Mouse (Mus musculus) limb, embryonic 15.5 days (tissue): ENCODE measurements around the gene Cdcp2. TPM values are rescaled to one million over a fixed set of nuclear protein-coding genes. Genes with fewer than 3 reads are reported as not detected.

Source experiments
- ATAC-seq: fragments of 200-750 bp; cut with Nextera tagmentation; 2 replicates; pipeline ENCODE4 v1.8.0; 2017; ENCODE audit warnings: low read depth, moderate TSS enrichment; ENCODE audit not compliant: insufficient number of reproducible peaks, low FRiP score, low TSS enrichment
- H3K27ac ChIP-seq: fragments of 300-500 bp; sonication (generic); 2 replicates; pipeline ENCODE4 v1.5.1; 2015; ENCODE audit warnings: moderate library complexity, mild to moderate bottlenecking, inconsistent platforms
- H3K27me3 ChIP-seq: fragments of 300-500 bp; sonication (generic); 2 replicates; pipeline ENCODE4 v1.6.1; 2015; ENCODE audit warnings: inconsistent platforms
- H3K36me3 ChIP-seq: fragments of 300-500 bp; sonication (generic); 2 replicates; pipeline ENCODE4 v1.6.1; 2015; ENCODE audit warnings: inconsistent platforms
- H3K4me1 ChIP-seq: fragments of 300-500 bp; sonication (generic); 2 replicates; pipeline ENCODE4 v1.6.1; 2015; ENCODE audit warnings: inconsistent platforms
- H3K4me2 ChIP-seq: fragments of 300-500 bp; sonication (generic); 2 replicates; pipeline ENCODE4 v1.6.1; 2015; ENCODE audit warnings: mild to moderate bottlenecking, inconsistent platforms
- H3K4me3 ChIP-seq: fragments of 300-500 bp; sonication (generic); 2 replicates; pipeline ENCODE4 v1.5.1; 2015; ENCODE audit warnings: mild to moderate bottlenecking, inconsistent platforms
- H3K9ac ChIP-seq: fragments of 300-500 bp; sonication (generic); 2 replicates; pipeline ENCODE4 v1.6.1; 2015; ENCODE audit warnings: inconsistent platforms
- H3K9me3 ChIP-seq: fragments of 300-500 bp; sonication (generic); 2 replicates; pipeline ENCODE4 v1.6.1; 2016; ENCODE audit warnings: inconsistent platforms
- WGBS: fragments of 180-500 bp; shearing (Covaris S2); methylation state at CpG from one replicate; pipeline ENCODE4 v1.1.7; 2015; 5-methylcytosine and 5-hydroxymethylcytosine counted together
- polyA plus RNA-seq: library from polyadenylated mRNA; unstranded; fragments of >200 nt; fragmentation: Nextera tagmentation; extraction: Ambion mirVana; gene quantifications from 2 replicates; pipeline ENCODE4 v1.2.1, GENCODE M21; 2015

Gene Cdcp2
- polyA plus RNA-seq, 1 experiment from 2014 or later = not detected

DNA sequence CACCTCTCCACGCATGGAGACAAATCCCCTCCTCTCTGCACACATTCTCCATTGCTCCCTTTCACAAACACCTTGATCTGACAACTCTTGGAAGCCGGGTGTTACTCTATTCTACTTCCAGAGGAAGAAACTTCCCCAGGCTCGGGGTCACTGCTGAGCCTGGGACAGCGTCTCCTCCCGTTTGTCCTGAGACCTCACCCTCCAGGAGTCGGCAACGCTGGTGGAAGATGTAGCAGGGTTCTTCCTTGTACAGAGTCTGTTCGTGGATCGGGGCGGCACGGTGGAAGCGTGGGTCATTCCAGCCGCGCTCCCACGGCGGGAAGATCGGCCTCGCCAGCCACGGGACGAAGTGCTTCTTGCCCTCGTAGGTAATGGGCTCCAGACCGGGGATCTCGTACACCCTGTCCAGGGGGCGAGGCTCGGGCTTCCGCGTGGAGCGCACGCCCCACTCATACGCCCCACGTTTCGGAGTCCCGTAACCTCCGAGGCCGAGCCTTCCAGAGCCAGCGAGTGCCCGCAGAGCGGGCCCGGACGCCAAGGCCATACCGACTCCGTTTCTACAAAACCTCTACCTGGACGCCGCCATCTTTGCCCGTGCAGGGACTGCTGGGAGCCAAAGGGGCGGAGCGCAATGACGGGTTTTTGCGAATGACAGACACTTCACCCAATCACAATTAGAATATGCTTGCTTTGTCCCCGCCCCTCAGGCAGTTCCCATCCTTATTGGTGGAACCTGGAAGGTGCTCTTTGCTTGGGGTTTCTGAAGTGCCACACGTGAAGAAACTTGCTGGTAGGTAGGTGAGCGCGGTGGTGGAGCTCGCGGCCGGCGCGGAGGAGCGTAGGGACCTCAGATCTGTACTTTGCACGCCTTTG is 30.2 kb upstream of the Cdcp2 start, which contains the start of the genes Mrpl37 and Cyb5rl:
TSS of gene Mrpl37 (minus strand) at position 617 of the 873 bp plus-strand sequence.
TSS of gene Cyb5rl (plus strand) at position 737 of the 873 bp plus-strand sequence.
- peak; percentile 95 for ATAC-seq
- H3K9ac ChIP-seq = peak within 1 kb of the TSS; percentile 76
- peak within 1 kb of the TSS; percentile 74 for H3K27ac ChIP-seq
- peak within 1 kb of the TSS; percentile 96 for H3K4me2 ChIP-seq
- WGBS = under 1% methylated on average over 60 of the region's 60 CpGs
- peak within 1 kb of the TSS; percentile 86 for H3K4me3 ChIP-seq
- H3K27me3 ChIP-seq = no peaks in the 10 kb centered on the region
- peaks cover 19% of the 10 kb centered on the region for H3K4me1 ChIP-seq
- H3K9me3 ChIP-seq = no peaks in the 10 kb centered on the region
- peaks cover 34% of the 10 kb centered on the region for H3K36me3 ChIP-seq

DNA sequence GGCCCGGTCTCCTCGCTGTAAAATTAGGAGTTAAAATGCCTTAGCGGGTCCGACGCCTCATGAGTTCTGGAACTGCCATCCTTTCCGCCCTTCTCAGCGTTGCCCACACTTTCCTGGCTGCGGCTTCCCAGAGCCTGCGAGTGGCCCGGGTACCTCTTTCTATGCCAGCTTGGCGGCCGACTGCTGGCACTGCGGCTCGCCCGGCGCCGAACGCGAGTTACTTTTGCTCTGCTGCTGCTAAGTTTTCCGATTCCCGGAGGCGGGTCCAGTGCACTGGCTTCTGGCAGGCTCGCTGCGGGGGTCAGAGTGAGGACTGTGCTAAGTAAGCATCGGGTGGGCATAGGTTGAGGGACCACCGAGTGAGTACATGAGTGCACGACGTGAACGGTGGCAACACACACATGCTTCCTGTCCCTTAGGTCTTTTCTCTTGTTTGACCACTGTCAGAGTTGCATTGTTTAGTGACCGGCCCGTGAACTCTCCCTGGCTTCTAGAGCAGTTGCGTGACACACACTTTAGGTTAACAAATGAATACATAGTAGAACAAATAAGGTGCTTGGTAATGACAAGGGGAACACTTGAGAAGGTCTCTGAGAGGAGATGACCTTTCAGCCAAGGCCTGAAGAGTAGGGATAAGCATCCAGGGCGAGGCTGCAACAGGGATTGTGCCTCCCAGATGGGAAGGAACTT is 29.4 kb upstream of the Cdcp2 start:
- no peaks in the 10 kb centered on the region for H3K9me3 ChIP-seq
- H3K4me1 ChIP-seq = peaks cover 19% of the 10 kb centered on the region
- no peak for ATAC-seq
- H3K9ac ChIP-seq = peak overlapping the region; percentile 76
- WGBS = 6% methylated on average over 33 of the region's 33 CpGs
- H3K36me3 ChIP-seq = peaks cover 27% of the 10 kb centered on the region
- H3K27ac ChIP-seq = peak overlapping the region; percentile 39; the same call in 1 of the 2 replicates
- H3K4me3 ChIP-seq = peak overlapping the region; percentile 86
- H3K27me3 ChIP-seq = no peaks in the 10 kb centered on the region
- H3K4me2 ChIP-seq = peak overlapping the region; percentile 96

DNA sequence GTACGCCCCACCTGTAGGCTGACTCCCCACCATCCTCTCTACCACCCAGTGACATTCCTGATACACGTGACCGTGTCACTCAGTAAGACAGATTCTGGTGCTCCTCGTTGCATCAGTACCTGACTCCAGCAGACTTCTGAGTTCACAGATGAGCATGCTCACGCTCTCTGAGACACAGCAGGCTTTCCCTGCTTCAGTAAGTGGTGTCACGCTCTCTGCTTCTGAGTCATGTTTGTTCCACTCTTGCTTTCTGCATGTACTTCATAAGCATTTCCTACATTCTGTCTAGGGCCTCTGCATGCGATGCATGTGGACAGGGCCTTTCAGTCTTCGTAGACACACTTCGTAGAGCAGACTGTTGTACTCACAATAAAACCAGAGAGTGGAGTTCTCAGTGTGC is 24.3 kb upstream of the Cdcp2 start:
- ATAC-seq = no peak

DNA sequence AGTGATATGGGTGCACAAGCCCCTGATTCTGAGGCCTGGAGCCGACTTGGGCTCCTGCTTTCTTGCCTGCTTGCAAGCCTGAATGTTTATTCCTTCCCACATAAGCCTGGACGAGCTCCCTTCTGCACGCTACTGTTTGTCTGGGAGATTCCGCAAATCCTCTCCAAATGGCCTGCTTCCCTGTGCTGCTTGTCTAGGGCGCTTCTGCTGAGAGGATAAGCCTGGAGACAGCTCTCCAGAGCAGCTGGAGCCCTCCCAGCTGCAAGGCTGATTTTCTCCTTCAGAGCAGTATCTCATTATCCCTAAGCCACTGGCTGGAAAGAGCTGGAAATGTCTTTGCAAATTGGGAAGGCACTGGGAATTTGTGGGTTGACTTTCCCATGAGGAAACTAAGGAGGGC is 21.2 kb upstream of the Cdcp2 start:
- no peaks in the 10 kb centered on the region for H3K27me3 ChIP-seq
- no peak overlapping the region for H3K4me3 ChIP-seq
- no peak overlapping the region for H3K9ac ChIP-seq
- no peak overlapping the region for H3K27ac ChIP-seq
- 0 out of 2 replicates have a peak, but pooled peaks cover 6% of the 10 kb centered on the region for H3K4me1 ChIP-seq
- no peaks in the 10 kb centered on the region for H3K36me3 ChIP-seq
- no peak for ATAC-seq
- 69% methylated on average over 5 of the region's 5 CpGs for WGBS
- H3K9me3 ChIP-seq = no peaks in the 10 kb centered on the region
- no peak overlapping the region for H3K4me2 ChIP-seq

More for the DNA sequence above, 24.3 kb upstream of the Cdcp2 start:
- no peak overlapping the region for H3K4me3 ChIP-seq
- H3K36me3 ChIP-seq = no peaks in the 10 kb centered on the region
- no peaks in the 10 kb centered on the region for H3K27me3 ChIP-seq
- H3K4me1 ChIP-seq = peaks cover 6% of the 10 kb centered on the region
- H3K27ac ChIP-seq = no peak overlapping the region
- WGBS = 80% methylated on average over 9 of the region's 9 CpGs
- H3K4me2 ChIP-seq = no peak overlapping the region
- no peaks in the 10 kb centered on the region for H3K9me3 ChIP-seq
- no peak overlapping the region for H3K9ac ChIP-seq

DNA sequence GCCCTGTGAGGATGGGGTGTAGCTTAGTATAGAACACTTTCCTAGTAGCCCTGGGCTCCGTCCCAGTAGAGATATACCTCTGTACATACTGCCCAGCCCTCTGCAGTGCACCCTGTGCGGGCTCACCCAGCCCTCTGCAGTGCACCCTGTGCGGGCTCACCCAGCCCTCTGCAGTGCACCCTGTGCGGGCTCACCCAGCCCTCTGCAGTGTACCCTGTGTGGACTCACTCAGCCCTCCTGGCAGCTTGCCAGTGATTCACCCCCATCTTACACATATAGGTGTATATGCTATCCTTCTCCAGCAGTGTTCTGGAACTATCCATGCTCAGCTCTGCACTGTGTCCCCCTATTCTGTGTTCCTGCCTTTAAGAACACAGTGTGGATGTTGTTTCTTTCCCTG is 17.8 kb upstream of the Cdcp2 start:
- WGBS = 87% methylated on average over 4 of the region's 4 CpGs
- no peaks in the 10 kb centered on the region for H3K36me3 ChIP-seq
- H3K27me3 ChIP-seq = no peaks in the 10 kb centered on the region
- H3K4me1 ChIP-seq = 0 out of 2 replicates have a peak, but pooled peaks cover 7% of the 10 kb centered on the region
- no peak overlapping the region for H3K4me3 ChIP-seq
- no peak overlapping the region for H3K4me2 ChIP-seq
- no peak overlapping the region for H3K9ac ChIP-seq
- no peak overlapping the region for H3K27ac ChIP-seq
- no peaks in the 10 kb centered on the region for H3K9me3 ChIP-seq
- peak; percentile 52; the same call in 1 of the 2 replicates for ATAC-seq

DNA sequence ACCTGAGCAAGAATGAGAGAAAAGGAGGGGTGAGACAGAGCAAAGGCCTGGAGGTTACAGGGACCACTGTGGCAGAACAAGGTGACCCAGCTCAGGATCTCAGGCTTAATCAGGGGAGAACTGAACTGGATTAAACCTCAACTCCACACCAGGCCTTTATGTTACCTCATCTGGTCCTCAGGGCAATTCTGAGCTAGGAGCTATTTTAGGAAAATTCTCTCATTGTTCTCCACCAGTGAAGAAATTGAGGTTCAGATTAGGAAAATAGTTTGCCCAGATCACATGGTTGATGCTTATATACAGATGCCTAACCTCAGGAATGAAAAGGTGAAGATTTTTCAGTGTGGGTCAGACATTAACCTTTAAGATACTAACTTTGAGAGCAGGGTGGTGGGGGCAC is 17.0 kb upstream of the Cdcp2 start:
- H3K36me3 ChIP-seq = no peaks in the 10 kb centered on the region
- no peaks in the 10 kb centered on the region for H3K9me3 ChIP-seq
- H3K4me1 ChIP-seq = peaks cover 12% of the 10 kb centered on the region
- no peak for ATAC-seq
- no peak overlapping the region for H3K9ac ChIP-seq
- no peaks in the 10 kb centered on the region for H3K27me3 ChIP-seq
- no peak overlapping the region for H3K27ac ChIP-seq
- no peak overlapping the region for H3K4me3 ChIP-seq
- H3K4me2 ChIP-seq = no peak overlapping the region

DNA sequence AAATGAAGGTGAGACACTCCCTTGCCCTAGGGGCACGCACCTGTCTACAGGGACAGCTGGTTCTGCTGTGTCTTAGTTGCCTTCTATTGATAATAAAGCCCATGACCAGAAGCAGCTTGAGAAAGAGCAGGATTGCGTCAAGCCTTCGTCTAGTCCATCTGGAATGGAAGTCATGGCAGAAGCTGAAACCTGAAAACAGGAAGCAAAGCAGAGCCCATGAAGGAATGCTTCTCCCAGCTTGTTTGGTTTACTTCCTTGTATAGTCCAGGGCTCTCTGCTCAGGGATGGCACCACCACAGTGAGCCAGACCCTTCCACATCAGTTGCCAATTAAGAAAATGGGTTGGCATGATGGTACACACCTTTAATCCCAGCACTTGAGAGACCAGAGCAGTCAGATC is 14.5 kb upstream of the Cdcp2 start:
- Histone ChIP-seq H3K4me1 (peaks cover 14% of the 10 kb centered on the region), H3K9me3 (no peaks in the 10 kb centered on the region), H3K27me3 (no peaks in the 10 kb centered on the region), H3K4me2 (no peak overlapping the region), H3K9ac (no peak overlapping the region), H3K27ac (no peak overlapping the region), H3K4me3 (no peak overlapping the region), H3K36me3 (no peaks in the 10 kb centered on the region)
- WGBS = 71% methylated on average over 3 of the region's 3 CpGs
- ATAC-seq = no peak

DNA sequence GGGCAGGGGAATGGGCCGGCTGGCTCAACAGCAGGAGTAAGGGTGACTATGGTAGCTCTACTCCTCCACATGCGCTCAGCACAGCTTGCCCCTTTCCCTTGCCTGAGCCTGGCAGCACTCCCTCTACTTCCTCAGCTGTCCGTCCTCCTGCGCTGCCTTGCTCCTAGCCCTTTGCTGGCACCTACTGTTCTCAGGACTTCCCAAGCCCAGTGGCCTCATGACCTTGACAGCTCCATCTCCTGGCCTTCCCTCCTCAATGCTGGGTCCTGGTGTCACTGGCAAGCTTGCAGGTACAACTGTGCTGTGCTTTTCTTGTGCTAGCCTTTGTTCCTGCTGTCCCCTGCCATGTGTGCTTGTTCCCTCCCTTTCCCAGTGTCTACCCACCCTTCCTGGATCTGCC is 13.6 kb upstream of the Cdcp2 start:
- Histone ChIP-seq H3K4me1 (peaks cover 14% of the 10 kb centered on the region), H3K4me3 (no peak overlapping the region), H3K9me3 (no peaks in the 10 kb centered on the region), H3K27me3 (no peaks in the 10 kb centered on the region), H3K36me3 (no peaks in the 10 kb centered on the region), H3K4me2 (no peak overlapping the region), H3K9ac (no peak overlapping the region), H3K27ac (no peak overlapping the region)
- WGBS = 93% methylated on average over 4 of the region's 4 CpGs
- no peak for ATAC-seq

DNA sequence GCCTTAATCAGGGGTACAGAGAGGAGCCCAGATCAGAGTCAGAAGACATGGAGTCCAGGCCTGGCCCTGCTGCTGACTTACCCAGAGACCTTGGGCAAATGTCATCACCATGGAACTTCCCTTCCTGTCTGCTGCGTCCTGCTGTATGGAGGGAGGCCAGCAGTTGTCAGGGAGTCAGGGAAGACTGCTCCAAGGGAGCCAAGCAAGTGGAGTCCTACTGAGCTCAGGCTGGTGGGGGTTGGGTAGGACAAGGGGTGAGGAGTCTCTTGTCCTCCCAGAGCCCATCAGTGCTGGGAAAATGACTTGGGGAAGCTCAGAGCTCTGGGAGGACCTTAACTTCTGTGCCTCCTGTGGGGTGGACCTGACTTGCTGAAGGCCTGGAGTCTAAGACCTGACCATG is 12.3 kb upstream of the Cdcp2 start:
- Histone ChIP-seq H3K9me3 (no peaks in the 10 kb centered on the region), H3K4me2 (no peak overlapping the region), H3K9ac (no peak overlapping the region), H3K27me3 (no peaks in the 10 kb centered on the region), H3K27ac (no peak overlapping the region), H3K4me1 (peaks cover 14% of the 10 kb centered on the region), H3K4me3 (no peak overlapping the region), H3K36me3 (no peaks in the 10 kb centered on the region)
- ATAC-seq = no peak
- 71% methylated on average over 1 of the region's 1 CpGs for WGBS

DNA sequence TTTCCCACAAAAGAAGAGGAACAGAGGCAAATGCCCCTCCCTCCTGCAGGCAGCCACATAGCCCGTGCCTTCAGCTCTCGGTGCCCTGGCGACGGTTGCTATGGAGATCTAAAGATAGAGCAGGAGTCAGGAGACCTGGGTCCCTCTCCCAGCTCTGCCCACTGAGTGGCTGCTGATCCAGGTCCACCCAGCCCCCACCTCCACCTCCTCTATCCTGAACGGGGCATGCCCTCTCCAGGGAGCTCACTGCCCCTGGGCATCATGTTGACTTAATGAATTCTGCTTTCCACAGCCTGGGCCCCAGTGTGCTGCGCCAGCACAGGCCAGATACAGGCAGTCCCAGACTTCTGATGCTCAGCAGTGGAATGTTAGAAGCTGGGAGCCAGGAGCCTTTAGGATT is 11.8 kb upstream of the Cdcp2 start:
- Histone ChIP-seq H3K27me3 (no peaks in the 10 kb centered on the region), H3K27ac (no peak overlapping the region), H3K36me3 (no peaks in the 10 kb centered on the region), H3K4me3 (no peak overlapping the region), H3K4me1 (peaks cover 11% of the 10 kb centered on the region), H3K4me2 (no peak overlapping the region), H3K9me3 (no peaks in the 10 kb centered on the region), H3K9ac (no peak overlapping the region)
- ATAC-seq = peak; percentile 38; the same call in 1 of the 2 replicates
- WGBS = 15% methylated on average over 6 of the region's 6 CpGs

DNA sequence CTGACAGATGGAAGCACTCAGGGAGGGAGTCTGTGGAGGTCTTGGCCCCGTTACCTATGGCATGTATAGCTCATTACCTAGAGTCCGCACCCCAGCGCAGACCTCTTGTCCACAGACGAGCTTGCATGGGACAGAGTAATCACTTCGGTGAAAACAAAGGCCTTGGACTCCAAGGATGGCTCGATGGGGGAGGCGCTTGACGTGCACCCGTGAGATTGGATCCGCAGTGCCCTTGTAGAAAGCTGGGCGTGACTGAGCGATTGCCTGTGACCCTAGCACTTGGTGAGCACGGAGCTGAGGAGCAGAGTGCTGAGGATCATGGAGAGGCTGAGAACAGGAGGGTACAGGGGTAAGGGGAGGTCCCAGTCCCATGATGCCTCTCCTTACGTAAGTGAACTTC is 5.0 kb upstream of the Cdcp2 start:
- Histone ChIP-seq H3K9me3 (no peaks in the 10 kb centered on the region), H3K4me1 (peaks cover 24% of the 10 kb centered on the region), H3K27me3 (no peaks in the 10 kb centered on the region), H3K36me3 (no peaks in the 10 kb centered on the region), H3K27ac (no peak overlapping the region), H3K4me2 (no peak overlapping the region), H3K9ac (no peak overlapping the region), H3K4me3 (no peak overlapping the region)
- no peak for ATAC-seq
- 75% methylated on average over 14 of the region's 14 CpGs for WGBS
